Mouse (Mus musculus) spleen, adult 2 months (tissue): ENCODE results near the gene 1500009C09Rik.

Experiments used
- CTCF ChIP-seq: fragments of 200-500 bp; IDR thresholded peaks from 2 replicates; pipeline ENCODE4 v1.5.1; 2011; ENCODE audit warnings: mild to moderate bottlenecking, inconsistent platforms; ENCODE audit not compliant: insufficient read depth, insufficient read length, insufficient replicate concordance; ENCODE audit errors: extremely low read depth
- POLR2A ChIP-seq: fragments of 200-500 bp; IDR thresholded peaks from 2 replicates; pipeline ENCODE4 v1.6.1; 2011; ENCODE audit warnings: low read depth, low read length, inconsistent platforms

GRCm38 (mm10) chr15:82271201-82271600 lies 19.0 kb downstream of the 1500009C09Rik start:
- TF ChIP-seq CTCF (peak; percentile 87), POLR2A (no peak)
